Mouse (Mus musculus): Measurements from ENCODE around the gene Xpo6. TPM values are rescaled to one million over a fixed set of nuclear protein-coding genes. Genes with fewer than 3 reads are reported as not detected.

Gene Xpo6
- 40.6 TPM for polyA plus RNA-seq (2014; fragmentation: Illumina TruSeq; extraction: RNeasy Lipid Tissue Mini Kit (QIAGEN cat#74804); ENCODE audit: low read depth, low replicate concordance)

GRCm38 (mm10) chr7:126200178-126200996 lies at the start of gene Xpo6:
Xpo6 (minus strand) TSS chr7:126200501.

GRCm38 (mm10) chr7:126082286-126082741 lies 118.0 kb downstream of the Xpo6 start, which contains the start of gene Gsg1l:
Gsg1l (minus strand) TSS chr7:126082411.

Other genes starting within 250 kb of the Xpo6 start
- gene Gsg1l, start 118.1 kb downstream of the Xpo6 start, polyA plus RNA-seq (2014; fragmentation: Illumina TruSeq; extraction: RNeasy Lipid Tissue Mini Kit (QIAGEN cat#74804); ENCODE audit: low read depth, low replicate concordance): 0.22 TPM
- 2.3 TPM for gene Sbk1, start 72.1 kb upstream of the Xpo6 start, polyA plus RNA-seq (2014; fragmentation: Illumina TruSeq; extraction: RNeasy Lipid Tissue Mini Kit (QIAGEN cat#74804); ENCODE audit: low read depth, low replicate concordance)
- gene Lat, start 169.1 kb upstream of the Xpo6 start, polyA plus RNA-seq (2014; fragmentation: Illumina TruSeq; extraction: RNeasy Lipid Tissue Mini Kit (QIAGEN cat#74804); ENCODE audit: low read depth, low replicate concordance): 0.38 TPM
- 1.8 TPM for gene Spns1, start 176.9 kb upstream of the Xpo6 start, polyA plus RNA-seq (2014; fragmentation: Illumina TruSeq; extraction: RNeasy Lipid Tissue Mini Kit (QIAGEN cat#74804); ENCODE audit: low read depth, low replicate concordance)
- 9.4 TPM for gene Nfatc2ip, start 196.2 kb upstream of the Xpo6 start, polyA plus RNA-seq (2014; fragmentation: Illumina TruSeq; extraction: RNeasy Lipid Tissue Mini Kit (QIAGEN cat#74804); ENCODE audit: low read depth, low replicate concordance)
- gene Cd19, start 214.4 kb upstream of the Xpo6 start, polyA plus RNA-seq (2014; fragmentation: Illumina TruSeq; extraction: RNeasy Lipid Tissue Mini Kit (QIAGEN cat#74804); ENCODE audit: low read depth, low replicate concordance): 5.6 TPM
- 0.63 TPM for gene Rabep2, start 228.3 kb upstream of the Xpo6 start, polyA plus RNA-seq (2014; fragmentation: Illumina TruSeq; extraction: RNeasy Lipid Tissue Mini Kit (QIAGEN cat#74804); ENCODE audit: low read depth, low replicate concordance)

All from sigmoid colon, adult 10 weeks (tissue).